Mouse (Mus musculus): Measurements from ENCODE around the gene 1110017D15Rik.

GRCm38 (mm10) chr4:41526553-41526952, 9.4 kb upstream of the 1110017D15Rik start:
- TF ChIP-seq POLR2A (IDR thresholded peaks at IDR 0.05; ENCODE audit: extremely low read depth, insufficient read depth, low read length) (no peak), CTCF (IDR thresholded peaks at IDR 0.05; ENCODE audit: extremely low read depth, insufficient read depth, low read length) (no peak)
